Mouse (Mus musculus) hindbrain, embryonic 12.5 days (tissue): ENCODE measurements around the gene Gm15217. TPM values are rescaled to one million over a fixed set of nuclear protein-coding genes. Genes with fewer than 3 reads are reported as not detected.

Experiments used
- ATAC-seq: fragments of 200-750 bp; cut with Nextera tagmentation; 2 replicates; pipeline ENCODE4 v1.8.0; 2017; ENCODE audit warnings: moderate TSS enrichment; ENCODE audit not compliant: low FRiP score
- H3K27ac ChIP-seq: fragments of 300-500 bp; sonication (generic); 2 replicates; pipeline ENCODE4 v1.5.1; 2016; ENCODE audit warnings: mild to moderate bottlenecking
- H3K27me3 ChIP-seq: fragments of 300-500 bp; sonication (generic); 2 replicates; pipeline ENCODE4 v1.6.1; 2016; ENCODE audit warnings: mild to moderate bottlenecking
- H3K36me3 ChIP-seq: fragments of 300-500 bp; sonication (generic); 2 replicates; pipeline ENCODE4 v1.6.1; 2016; ENCODE audit warnings: mild to moderate bottlenecking
- H3K4me1 ChIP-seq: fragments of 300-500 bp; sonication (generic); 2 replicates; pipeline ENCODE4 v1.6.1; 2016
- H3K4me2 ChIP-seq: fragments of 300-500 bp; sonication (generic); replicated peaks from 2 replicates; pipeline ENCODE4 v1.6.1; 2016; ENCODE audit warnings: mild to moderate bottlenecking
- H3K4me3 ChIP-seq: fragments of 300-500 bp; sonication (generic); 2 replicates; pipeline ENCODE4 v1.5.1; 2016; ENCODE audit warnings: mild to moderate bottlenecking
- H3K9ac ChIP-seq: fragments of 300-500 bp; sonication (generic); 2 replicates; pipeline ENCODE4 v1.6.1; 2016; ENCODE audit warnings: mild to moderate bottlenecking, moderate library complexity
- H3K9me3 ChIP-seq: fragments of 300-500 bp; sonication (generic); replicated peaks from 2 replicates; pipeline ENCODE4 v1.6.1; 2016; ENCODE audit warnings: mild to moderate bottlenecking
- WGBS: fragments of 180-500 bp; shearing (Covaris S2); methylation state at CpG from one replicate; pipeline ENCODE4 v1.1.7; 2016; 5-methylcytosine and 5-hydroxymethylcytosine counted together
- polyA plus RNA-seq: library from polyadenylated mRNA; unstranded; fragments of >200 nt; fragmentation: Nextera tagmentation; extraction: Ambion mirVana; gene quantifications from 2 replicates; pipeline ENCODE4 v1.2.1, GENCODE M21; 2016

Gene Gm15217
- polyA plus RNA-seq, 1 experiment from 2014 or later: not detected

GRCm38 (mm10) chr14:46408319-46408718 is 29.1 kb downstream of the Gm15217 start:
- Histone ChIP-seq H3K4me2 (no peak overlapping the region), H3K27me3 (no peaks in the 10 kb centered on the region), H3K9ac (no peak overlapping the region), H3K9me3 (no peaks in the 10 kb centered on the region), H3K4me1 (0 out of 2 replicates have a peak, but pooled peaks cover 2% of the 10 kb centered on the region), H3K27ac (no peak overlapping the region), H3K4me3 (no peak overlapping the region), H3K36me3 (no peaks in the 10 kb centered on the region)
- WGBS: 82% methylated on average over 3 of the region's 3 CpGs
- no peak for ATAC-seq

- no peak overlapping the region for H3K4me3 ChIP-seq
- no peaks in the 10 kb centered on the region for H3K36me3 ChIP-seq
- no peaks in the 10 kb centered on the region for H3K9me3 ChIP-seq
- 85% methylated on average over 10 of the region's 10 CpGs for WGBS
- no peak for ATAC-seq
- no peaks in the 10 kb centered on the region for H3K27me3 ChIP-seq
- 0 out of 2 replicates have a peak, but pooled peaks cover 2% of the 10 kb centered on the region for H3K4me1 ChIP-seq
- no peak overlapping the region for H3K27ac ChIP-seq
- H3K4me2 ChIP-seq: no peak overlapping the region
- H3K9ac ChIP-seq: no peak overlapping the region
Observed at GRCm38 (mm10) chr14:46409016-46409415, 29.8 kb downstream of the Gm15217 start.

GRCm38 (mm10) chr14:46410557-46411120 is 31.4 kb downstream of the Gm15217 start:
- Histone ChIP-seq H3K27ac (no peak overlapping the region), H3K9me3 (no peaks in the 10 kb centered on the region), H3K27me3 (no peaks in the 10 kb centered on the region), H3K4me2 (no peak overlapping the region), H3K9ac (no peak overlapping the region), H3K36me3 (no peaks in the 10 kb centered on the region), H3K4me1 (0 out of 2 replicates have a peak, but pooled peaks cover 2% of the 10 kb centered on the region), H3K4me3 (no peak overlapping the region)
- WGBS: 60% methylated on average over 4 of the region's 4 CpGs
- no peak for ATAC-seq

- ATAC-seq: no peak
- Histone ChIP-seq H3K4me3 (no peak overlapping the region), H3K9ac (no peak overlapping the region), H3K4me2 (no peak overlapping the region), H3K9me3 (no peaks in the 10 kb centered on the region), H3K27me3 (no peaks in the 10 kb centered on the region), H3K27ac (no peak overlapping the region), H3K4me1 (0 out of 2 replicates have a peak, but pooled peaks cover 2% of the 10 kb centered on the region), H3K36me3 (no peaks in the 10 kb centered on the region)
- whole genome bisulfite sequencing: 83% methylated on average over 7 of the region's 7 CpGs
Observed at GRCm38 (mm10) chr14:46412497-46413000, 33.3 kb downstream of the Gm15217 start.

GRCm38 (mm10) chr14:46418371-46419097 is 39.3 kb downstream of the Gm15217 start:
- no peaks in the 10 kb centered on the region for H3K4me1 ChIP-seq
- no peak overlapping the region for H3K27ac ChIP-seq
- no peak overlapping the region for H3K9ac ChIP-seq
- H3K4me3 ChIP-seq: no peak overlapping the region
- ATAC-seq: no peak
- no peaks in the 10 kb centered on the region for H3K36me3 ChIP-seq
- 72% methylated on average over 15 of the region's 15 CpGs for WGBS
- no peak overlapping the region for H3K4me2 ChIP-seq
- H3K9me3 ChIP-seq: no peaks in the 10 kb centered on the region
- no peaks in the 10 kb centered on the region for H3K27me3 ChIP-seq

- Histone ChIP-seq H3K36me3 (no peaks in the 10 kb centered on the region), H3K9me3 (no peaks in the 10 kb centered on the region), H3K4me3 (no peak overlapping the region), H3K9ac (no peak overlapping the region), H3K4me2 (no peak overlapping the region), H3K27ac (no peak overlapping the region), H3K4me1 (no peaks in the 10 kb centered on the region), H3K27me3 (no peaks in the 10 kb centered on the region)
- 54% methylated on average over 11 of the region's 11 CpGs for WGBS
- ATAC-seq: no peak
Observed at GRCm38 (mm10) chr14:46419269-46419668, 40.1 kb downstream of the Gm15217 start.

- Histone ChIP-seq H3K27me3 (no peaks in the 10 kb centered on the region), H3K4me1 (no peaks in the 10 kb centered on the region), H3K36me3 (no peaks in the 10 kb centered on the region), H3K27ac (no peak overlapping the region), H3K4me2 (no peak overlapping the region), H3K4me3 (no peak overlapping the region), H3K9ac (no peak overlapping the region), H3K9me3 (no peaks in the 10 kb centered on the region)
- no peak for ATAC-seq
- WGBS: 92% methylated on average over 3 of the region's 3 CpGs
Observed at GRCm38 (mm10) chr14:46421823-46422222, 42.6 kb downstream of the Gm15217 start.

- Histone ChIP-seq H3K9me3 (no peaks in the 10 kb centered on the region), H3K4me1 (no peaks in the 10 kb centered on the region), H3K36me3 (no peaks in the 10 kb centered on the region), H3K4me2 (no peak overlapping the region), H3K9ac (no peak overlapping the region), H3K27ac (no peak overlapping the region), H3K4me3 (no peak overlapping the region), H3K27me3 (no peaks in the 10 kb centered on the region)
- no peak for ATAC-seq
- 93% methylated on average over 13 of the region's 13 CpGs for WGBS
Observed at GRCm38 (mm10) chr14:46427251-46427650, 48.0 kb downstream of the Gm15217 start.

GRCm38 (mm10) chr14:46430231-46430630 is 51.0 kb downstream of the Gm15217 start:
- Histone ChIP-seq H3K4me1 (no peaks in the 10 kb centered on the region), H3K9me3 (no peaks in the 10 kb centered on the region), H3K27me3 (no peaks in the 10 kb centered on the region), H3K27ac (no peak overlapping the region), H3K9ac (no peak overlapping the region), H3K4me2 (no peak overlapping the region), H3K36me3 (no peaks in the 10 kb centered on the region), H3K4me3 (no peak overlapping the region)
- 99% methylated on average over 5 of the region's 5 CpGs for WGBS
- no peak for ATAC-seq

Other genes with a start within 250 kb of the Gm15217 start
- 16.6 and 25.0 TPM in 2 replicates for gene Bmp4, start 11.3 kb downstream of the Gm15217 start, polyA plus RNA-seq